Mouse (Mus musculus): Measurements from ENCODE around the gene Hspa12a. TPM values are rescaled to one million over a fixed set of nuclear protein-coding genes. Genes with fewer than 3 reads are reported as not detected.

Gene Hspa12a
- total RNA-seq, 1 experiment from 2014 or later: not detected

DNA sequence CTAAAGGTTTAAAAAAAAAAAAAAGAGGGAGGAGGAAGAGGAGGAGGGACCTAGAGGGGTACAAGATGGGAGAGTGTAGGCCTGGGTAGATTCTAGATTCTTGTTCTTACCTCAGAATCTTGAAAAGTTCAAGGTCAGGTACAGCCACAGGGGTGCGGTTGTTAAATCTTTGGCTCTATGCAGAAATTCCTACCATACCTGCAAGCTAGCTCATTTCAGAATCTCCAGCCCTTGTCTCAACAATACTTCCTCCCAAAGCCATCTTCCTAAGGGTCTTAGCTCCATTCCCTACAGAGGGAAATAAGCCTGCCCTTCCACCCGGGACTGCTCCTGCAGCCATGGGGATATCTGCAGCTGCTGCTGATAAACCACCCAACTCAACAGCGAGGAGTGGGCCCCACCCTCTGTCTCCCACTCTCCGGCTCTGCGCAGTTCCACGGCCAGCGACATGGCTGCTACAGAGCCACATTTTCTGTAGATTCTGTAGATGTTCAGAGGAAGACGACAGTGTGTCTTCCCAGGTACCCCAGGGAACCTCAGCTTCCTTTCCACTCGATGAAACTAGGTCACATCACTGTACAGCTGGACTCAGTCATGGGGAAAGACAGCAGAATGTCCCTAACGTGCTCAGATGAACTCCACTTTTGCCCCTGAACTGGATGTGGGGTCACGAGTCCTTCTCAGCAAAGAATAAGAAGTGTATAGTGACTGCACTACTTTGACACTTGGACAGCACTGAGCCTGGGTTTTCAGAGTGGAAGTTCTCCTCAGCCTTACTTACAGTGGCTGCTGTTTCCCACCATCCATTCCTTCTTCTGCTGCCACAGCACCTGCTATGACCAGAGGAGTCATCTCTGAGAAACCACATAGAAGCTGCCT is 70.8 kb downstream of the Hspa12a start:
- ATAC-seq (replicated peaks in 1 of 2; ENCODE audit: insufficient read depth in 1 of 2, low FRiP score in 2 of 2, low TSS enrichment in 1 of 2, low read depth in 1 of 2, poor library complexity in 2 of 2, severe bottlenecking in 2 of 2): no peak

DNA sequence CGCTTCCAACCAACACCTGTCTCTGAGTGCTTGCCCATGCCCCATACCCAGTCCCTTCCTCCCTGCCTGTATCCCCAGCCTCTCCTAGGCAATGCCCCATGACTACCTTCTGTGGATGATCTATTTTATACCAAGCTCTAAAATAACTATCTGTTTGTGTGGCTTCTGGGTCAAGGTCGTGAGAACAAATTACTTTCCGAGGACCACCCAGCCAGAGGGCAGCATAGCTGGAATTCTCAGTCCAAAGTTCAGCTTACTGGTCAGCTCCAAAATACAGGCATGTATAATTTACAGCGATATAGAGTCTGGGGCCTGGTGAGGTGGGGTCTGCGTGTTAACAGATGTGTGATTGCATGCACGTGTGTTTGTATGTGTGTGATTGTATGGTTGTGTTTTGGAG is 71.6 kb downstream of the Hspa12a start:
- ATAC-seq (replicated peaks in 1 of 2; ENCODE audit: insufficient read depth in 1 of 2, low FRiP score in 2 of 2, low TSS enrichment in 1 of 2, low read depth in 1 of 2, poor library complexity in 2 of 2, severe bottlenecking in 2 of 2): no peak

DNA sequence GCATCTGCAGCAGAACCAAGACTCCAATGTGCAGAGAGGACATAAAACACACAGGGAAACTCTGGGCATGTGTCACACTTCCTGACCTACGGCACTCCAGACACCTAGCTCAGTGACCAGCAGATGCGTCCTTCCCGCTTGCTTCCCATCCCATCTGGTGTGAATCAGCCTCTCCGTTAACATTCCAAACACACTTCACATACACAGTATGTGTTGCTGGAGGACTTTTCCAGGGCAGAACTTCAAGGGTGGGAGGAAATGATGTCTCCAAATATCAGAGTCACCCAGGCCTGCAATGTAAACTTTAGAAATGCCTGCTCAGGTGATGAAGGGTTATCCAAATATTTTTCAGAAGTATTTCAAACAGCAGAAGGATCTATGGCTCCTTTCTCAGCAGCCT is 76.8 kb downstream of the Hspa12a start:
- ATAC-seq (replicated peaks in 1 of 2; ENCODE audit: insufficient read depth in 1 of 2, low FRiP score in 2 of 2, low TSS enrichment in 1 of 2, low read depth in 1 of 2, poor library complexity in 2 of 2, severe bottlenecking in 2 of 2): no peak

DNA sequence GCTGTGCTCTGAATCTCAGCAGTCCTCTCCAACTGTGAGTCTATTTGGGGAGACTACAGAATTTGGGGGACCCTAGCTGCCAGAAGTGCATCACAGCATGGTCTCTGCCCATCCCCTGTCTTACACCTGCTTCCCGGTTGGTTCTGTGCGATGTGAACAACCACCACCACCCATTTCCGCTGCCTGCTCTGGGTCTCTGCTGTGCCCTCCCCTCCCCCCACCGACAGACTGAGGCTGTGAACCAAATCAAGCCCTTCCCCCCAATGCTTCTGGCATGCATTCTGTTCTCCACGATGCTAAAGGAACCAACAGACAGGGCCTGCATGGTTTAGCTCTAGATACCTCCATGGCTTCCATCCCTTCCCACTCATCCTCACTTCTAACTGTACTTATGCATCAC is 78.2 kb downstream of the Hspa12a start:
- no peak for ATAC-seq (replicated peaks in 1 of 2; ENCODE audit: insufficient read depth in 1 of 2, low FRiP score in 2 of 2, low TSS enrichment in 1 of 2, low read depth in 1 of 2, poor library complexity in 2 of 2, severe bottlenecking in 2 of 2)

DNA sequence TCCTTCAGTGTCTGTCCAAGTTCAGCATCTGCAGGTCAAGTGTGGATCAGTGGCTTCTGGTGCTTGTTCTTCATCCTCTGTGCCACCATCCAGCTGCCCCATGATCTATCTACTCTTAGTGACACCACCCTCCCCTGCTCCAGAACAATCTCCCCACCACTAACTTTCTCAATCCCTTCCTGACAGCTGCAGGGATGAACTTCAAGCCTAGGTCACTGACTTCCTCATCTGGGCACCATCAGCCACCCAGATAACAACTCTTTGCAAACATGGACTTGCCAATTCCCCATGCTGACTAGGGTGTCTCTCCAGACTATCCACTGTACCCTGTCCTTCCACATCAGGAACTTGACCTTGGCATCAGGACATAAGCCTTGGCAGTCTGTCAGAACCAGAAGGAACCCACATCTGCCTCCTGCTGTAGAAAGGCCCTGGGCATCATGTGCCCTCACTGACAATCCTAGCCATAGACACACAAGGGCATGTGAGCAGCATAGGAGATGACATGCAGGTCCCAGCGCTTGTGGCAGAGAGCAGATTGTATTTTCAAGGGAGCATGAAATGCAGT is 79.4 kb downstream of the Hspa12a start:
- no peak for ATAC-seq (replicated peaks in 1 of 2; ENCODE audit: insufficient read depth in 1 of 2, low FRiP score in 2 of 2, low TSS enrichment in 1 of 2, low read depth in 1 of 2, poor library complexity in 2 of 2, severe bottlenecking in 2 of 2)

DNA sequence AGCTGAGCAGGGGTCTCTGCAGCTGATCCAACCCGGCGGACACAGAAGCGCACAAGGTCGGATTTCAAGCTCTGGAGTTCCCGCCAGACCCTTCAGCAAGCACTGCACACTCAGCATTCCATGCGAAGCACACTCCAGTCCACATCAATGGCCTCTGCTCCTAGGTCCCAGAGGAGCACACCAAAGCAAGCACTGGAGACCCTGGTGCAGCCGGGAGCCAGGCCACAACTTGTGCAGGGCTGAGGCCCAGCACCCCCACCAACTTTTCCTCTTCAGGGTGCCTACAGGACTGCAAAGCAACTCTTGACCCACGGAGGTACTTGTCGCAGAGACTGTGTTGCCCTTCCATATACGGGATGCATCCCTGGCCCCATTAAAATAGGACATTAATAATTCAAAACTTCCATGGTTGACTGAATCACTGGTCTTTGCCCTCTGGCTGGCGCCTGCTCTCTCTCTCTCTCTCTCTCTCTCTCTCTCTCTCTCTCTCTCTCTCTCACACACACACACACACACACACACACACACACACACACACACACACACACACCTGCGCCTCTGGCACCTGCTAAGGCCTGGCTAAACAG is 82.2 kb downstream of the Hspa12a start:
- no peak for ATAC-seq (replicated peaks in 1 of 2; ENCODE audit: insufficient read depth in 1 of 2, low FRiP score in 2 of 2, low TSS enrichment in 1 of 2, low read depth in 1 of 2, poor library complexity in 2 of 2, severe bottlenecking in 2 of 2)

DNA sequence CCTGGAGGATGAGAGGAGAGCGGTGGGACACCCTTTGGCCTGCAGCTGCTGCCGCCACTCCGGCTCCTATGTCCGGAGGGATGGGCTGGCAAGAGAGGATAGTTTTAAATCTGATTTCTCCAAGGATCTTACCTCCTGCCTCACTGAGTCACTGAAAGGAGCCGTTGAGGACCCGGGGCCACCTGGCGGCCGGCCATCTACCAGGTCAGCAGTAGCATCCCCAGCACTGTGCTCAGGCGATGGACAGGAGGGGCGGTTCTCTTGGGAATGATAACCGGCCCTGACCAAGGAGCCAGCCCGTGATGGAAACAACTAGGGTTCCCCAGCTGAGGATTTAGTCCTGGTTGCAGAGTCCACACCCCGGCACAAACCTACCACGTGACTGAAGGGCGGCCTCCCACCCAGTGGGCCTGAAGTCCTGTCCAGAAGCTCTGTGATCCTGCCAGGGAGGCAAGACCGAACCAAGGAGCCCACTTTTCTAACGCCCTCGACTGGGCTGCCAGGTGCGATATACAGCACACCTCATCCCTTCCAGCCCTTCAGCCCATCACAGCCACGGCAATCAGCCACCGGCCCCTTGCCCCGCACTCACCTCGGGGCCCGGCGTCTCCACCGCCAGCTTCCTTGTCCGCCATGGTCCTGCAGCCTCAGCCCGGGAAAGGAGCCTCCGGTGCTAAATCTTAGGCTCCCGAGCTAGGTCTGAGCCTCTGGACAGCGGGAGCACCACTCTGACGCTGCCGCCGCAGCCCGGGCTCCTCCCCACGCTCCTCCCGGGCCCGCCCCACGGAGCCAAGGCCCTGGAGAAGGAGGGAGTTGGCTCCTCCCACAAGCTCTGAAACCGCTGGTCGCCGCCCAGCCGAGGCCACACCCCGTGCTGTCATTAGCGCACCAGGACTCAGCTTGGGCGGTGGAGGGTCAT is 82.9 kb downstream of the Hspa12a start:
- ATAC-seq (replicated peaks in 1 of 2; ENCODE audit: insufficient read depth in 1 of 2, low FRiP score in 2 of 2, low TSS enrichment in 1 of 2, low read depth in 1 of 2, poor library complexity in 2 of 2, severe bottlenecking in 2 of 2): peak; percentile 63 to 70

DNA sequence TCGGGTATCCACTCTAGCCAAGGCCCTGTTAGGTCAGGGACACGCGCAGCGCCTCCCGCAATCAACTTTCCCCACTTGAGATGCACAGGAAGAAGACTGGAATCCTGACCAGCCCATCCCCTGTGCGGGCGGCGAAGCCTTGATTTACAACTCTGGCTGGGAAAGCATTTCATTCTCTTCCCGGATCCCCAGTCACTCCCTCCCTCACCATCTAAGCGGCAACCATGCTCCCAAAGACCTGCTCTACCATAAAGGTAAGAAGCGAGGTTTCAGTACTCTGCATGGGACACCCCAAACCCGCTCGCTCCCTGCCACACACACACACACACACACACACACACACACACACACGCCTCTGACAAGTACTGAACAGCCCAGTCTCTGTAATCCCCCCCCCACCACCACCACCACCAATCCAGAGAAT is 83.6 kb downstream of the Hspa12a start:
- no peak for ATAC-seq (replicated peaks in 1 of 2; ENCODE audit: insufficient read depth in 1 of 2, low FRiP score in 2 of 2, low TSS enrichment in 1 of 2, low read depth in 1 of 2, poor library complexity in 2 of 2, severe bottlenecking in 2 of 2)

DNA sequence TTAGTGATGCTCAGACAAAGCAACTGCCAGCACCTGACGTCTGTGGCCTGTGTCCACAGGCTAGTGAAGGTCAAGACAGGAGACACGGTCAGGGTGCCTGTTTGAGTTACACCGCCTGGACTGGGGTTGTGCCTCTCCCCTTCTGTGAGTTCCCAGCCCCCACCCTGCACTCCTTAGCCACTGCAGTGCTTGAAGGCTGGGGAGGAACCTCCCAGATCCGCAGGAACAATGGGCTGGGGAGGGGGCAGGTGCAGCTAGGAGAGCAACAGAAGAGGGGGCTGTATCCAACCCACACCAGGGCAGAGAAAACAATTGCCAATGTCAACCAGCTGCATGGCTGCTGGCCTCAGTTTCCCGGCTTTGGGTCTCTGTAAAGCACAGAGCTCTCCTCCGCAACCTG is 84.1 kb downstream of the Hspa12a start:
- ATAC-seq (replicated peaks in 1 of 2; ENCODE audit: insufficient read depth in 1 of 2, low FRiP score in 2 of 2, low TSS enrichment in 1 of 2, low read depth in 1 of 2, poor library complexity in 2 of 2, severe bottlenecking in 2 of 2): no peak

DNA sequence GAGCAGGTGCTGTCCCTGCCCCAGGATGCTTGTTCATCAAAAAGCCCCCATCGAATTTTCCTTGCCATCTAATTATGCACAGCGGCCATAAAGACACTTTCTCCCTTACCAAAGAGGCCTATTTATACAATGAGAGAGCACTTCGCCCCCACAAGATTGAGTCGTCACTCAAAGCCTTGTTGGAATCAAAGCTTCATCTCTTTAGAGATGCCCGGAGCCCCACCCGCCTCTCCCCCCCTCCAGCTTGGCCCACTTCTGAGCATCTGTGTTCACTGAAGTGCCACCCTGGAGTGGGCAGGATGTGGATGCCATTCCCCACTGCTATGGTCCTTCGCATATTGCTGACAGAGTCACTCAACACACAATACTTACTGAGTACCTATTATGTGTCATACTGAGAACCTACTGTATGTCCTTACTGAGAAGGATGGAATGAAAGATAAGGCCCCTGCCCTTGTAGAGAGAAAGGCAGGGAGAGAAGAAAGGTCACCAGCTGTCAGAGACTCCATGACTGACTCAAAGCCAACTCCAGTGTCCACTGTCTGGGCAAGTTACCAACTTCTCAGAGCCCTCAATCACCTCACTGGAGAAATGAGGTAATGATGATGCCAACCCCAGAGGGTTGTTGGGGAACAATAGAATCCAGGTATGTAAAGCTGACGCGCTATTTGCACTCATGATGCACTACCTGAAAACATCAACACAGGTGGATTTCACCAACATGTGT is 87.2 kb downstream of the Hspa12a start:
- no peak for ATAC-seq (replicated peaks in 1 of 2; ENCODE audit: insufficient read depth in 1 of 2, low FRiP score in 2 of 2, low TSS enrichment in 1 of 2, low read depth in 1 of 2, poor library complexity in 2 of 2, severe bottlenecking in 2 of 2)

DNA sequence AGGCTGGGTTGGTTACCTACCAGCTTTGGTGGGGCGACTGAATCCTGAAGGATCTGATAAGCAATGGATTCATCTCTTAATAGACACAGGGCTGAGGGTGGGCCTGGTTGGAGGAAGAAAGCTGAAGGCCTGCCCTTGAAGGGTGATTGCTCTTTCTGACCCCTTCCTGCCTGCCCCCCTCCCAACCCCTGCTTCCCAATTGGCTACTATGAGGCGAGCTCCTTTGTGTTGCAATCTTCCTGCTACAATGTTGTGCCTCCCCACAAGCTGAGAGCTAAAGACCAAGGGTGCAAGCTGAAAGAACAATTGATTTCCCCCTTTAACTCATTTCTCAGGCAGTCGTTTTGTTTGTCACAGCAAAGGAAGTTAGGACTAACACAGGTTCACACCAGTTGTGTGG is 88.6 kb downstream of the Hspa12a start:
- ATAC-seq (replicated peaks in 1 of 2; ENCODE audit: insufficient read depth in 1 of 2, low FRiP score in 2 of 2, low TSS enrichment in 1 of 2, low read depth in 1 of 2, poor library complexity in 2 of 2, severe bottlenecking in 2 of 2): no peak

DNA sequence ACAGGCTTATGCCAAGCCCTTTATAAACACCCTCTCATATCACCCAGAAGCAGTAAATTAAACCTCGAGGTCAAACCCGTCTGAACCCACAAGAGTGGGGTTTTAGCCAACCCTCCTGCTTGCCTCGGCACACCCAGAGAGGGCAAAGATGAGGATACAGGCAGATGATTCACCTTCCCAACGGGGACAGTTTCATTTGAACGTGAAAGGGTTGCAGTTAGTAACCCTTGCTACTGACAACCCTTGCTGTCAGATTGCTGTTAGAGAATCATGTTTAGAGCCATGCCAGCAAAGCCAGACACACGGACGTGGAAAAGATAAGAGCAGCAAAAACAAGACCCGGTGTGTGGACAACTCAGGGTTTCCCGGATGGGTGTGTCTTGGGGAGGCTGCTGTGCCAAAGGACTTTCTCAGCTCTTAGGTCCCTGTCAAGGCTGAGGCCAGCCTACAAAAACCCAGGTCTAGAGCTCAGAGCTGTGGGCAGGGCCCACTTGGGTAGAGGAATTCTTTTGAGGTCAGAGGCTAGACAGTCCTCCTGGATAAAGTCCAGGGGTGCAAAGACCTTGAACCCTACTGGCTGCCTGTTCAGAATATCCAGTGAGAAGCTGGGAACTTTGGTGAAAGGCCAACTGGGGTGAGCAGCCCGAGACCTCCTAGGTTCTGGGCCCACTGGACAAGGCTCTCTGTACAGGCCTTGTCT is 90.3 kb downstream of the Hspa12a start:
- no peak for ATAC-seq (replicated peaks in 1 of 2; ENCODE audit: insufficient read depth in 1 of 2, low FRiP score in 2 of 2, low TSS enrichment in 1 of 2, low read depth in 1 of 2, poor library complexity in 2 of 2, severe bottlenecking in 2 of 2)

DNA sequence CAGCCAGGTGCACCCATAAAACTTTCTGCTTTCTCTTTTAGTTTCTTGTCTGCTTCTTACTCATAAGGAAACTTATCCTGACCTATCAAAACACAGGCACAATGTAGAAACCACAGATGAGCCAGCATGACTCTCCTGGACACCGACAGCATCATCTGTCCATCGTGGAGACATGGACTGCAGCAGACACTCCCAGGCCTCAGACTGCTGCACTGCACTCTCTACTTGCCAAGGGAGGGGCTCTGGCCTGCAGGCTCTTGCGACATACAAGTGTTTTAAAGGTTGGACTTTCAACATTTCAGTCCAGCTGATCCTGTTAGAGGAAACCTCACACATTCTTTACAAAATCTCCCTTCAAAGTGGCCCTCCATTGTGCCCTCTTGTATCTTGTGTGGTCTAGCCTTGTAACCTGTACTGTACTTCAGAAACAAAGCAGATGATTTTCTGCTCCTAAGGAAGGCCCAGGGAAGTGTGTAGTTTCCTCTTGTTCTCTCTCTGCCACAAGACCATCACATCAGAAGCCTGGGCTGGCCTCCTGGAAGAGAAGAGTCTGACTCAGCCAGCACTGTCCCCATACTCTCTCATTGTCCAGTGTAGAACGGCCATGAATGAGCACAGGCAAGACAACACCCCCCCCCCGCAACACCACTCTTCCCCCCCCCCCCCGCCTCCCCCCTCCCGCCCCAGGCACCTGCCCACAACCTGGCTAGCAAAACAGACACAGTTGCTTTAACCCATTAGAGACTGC is 92.6 kb downstream of the Hspa12a start:
- no peak for ATAC-seq (replicated peaks in 1 of 2; ENCODE audit: insufficient read depth in 1 of 2, low FRiP score in 2 of 2, low TSS enrichment in 1 of 2, low read depth in 1 of 2, poor library complexity in 2 of 2, severe bottlenecking in 2 of 2)

DNA sequence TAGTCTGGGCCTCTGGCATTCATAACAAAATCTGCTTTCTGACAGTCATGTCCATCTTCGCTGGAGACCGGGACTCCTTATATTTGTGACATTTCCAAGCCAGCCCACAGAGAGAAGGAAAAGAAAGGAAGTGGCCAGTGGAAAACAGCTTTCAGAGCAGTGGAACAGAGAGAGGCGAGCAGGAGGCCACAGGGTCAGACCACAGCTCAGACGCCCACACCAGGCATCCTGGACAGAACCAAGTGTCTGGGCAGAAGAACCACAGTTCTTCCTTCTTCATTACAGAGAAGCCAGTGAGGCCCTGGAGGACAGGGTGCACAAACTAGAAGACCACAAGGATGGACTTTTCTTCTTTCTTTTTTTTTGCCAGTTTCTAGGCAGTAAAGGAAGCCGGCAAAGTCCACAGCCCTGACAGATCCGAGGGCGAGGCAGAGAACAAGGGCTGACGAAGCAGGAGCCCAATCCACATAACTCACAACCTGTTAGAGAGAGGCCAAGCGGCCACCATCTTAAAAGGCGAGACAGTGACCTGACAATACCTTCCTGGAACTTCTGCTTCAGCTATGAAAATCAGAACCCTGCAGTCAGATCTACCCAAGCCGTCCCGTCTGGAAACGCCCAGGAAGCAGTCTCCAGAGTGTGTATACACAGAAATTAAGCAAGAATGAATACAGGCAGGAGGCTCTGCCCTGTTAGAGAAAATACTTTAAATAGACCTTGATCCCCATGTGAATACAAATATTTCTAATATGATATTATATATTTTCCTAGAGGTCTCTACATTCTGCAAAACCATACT is 93.9 kb downstream of the Hspa12a start:
- no peak for ATAC-seq (replicated peaks in 1 of 2; ENCODE audit: insufficient read depth in 1 of 2, low FRiP score in 2 of 2, low TSS enrichment in 1 of 2, low read depth in 1 of 2, poor library complexity in 2 of 2, severe bottlenecking in 2 of 2)

DNA sequence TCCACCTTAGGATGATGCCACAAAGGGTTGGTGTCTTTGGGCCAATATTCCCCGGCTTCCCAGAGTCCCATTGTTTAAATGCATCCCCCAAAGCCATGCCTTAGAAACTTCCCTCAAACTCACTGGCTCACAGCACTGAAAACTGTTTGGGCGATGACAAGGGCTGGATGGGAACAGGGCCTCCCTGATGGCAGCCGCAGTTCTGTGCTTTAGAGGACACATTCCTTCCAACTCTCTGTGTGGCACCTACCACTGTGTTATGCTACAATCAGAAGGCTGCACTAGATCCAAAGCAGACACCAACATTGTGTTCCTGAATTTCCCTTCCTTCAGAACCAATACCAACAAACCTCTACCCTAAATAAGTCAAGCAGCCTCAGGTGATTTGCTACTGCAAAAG is 99.8 kb downstream of the Hspa12a start:
- ATAC-seq (replicated peaks in 1 of 2; ENCODE audit: insufficient read depth in 1 of 2, low FRiP score in 2 of 2, low TSS enrichment in 1 of 2, low read depth in 1 of 2, poor library complexity in 2 of 2, severe bottlenecking in 2 of 2): no peak

Measured in hematopoietic stem cell, adult 5-6 weeks (primary cell).